Mouse (Mus musculus) kidney, postnatal 0 days (tissue): ENCODE data around the gene Ercc4. TPM values are rescaled to one million over a fixed set of nuclear protein-coding genes. Genes with fewer than 3 reads are reported as not detected.

ENCODE experiments used
- ATAC-seq: fragments of 200-750 bp; cut with Nextera tagmentation; replicated peaks from 2 replicates; pipeline ENCODE4 v1.8.0; 2017; ENCODE audit warnings: low read depth, moderate number of reproducible peaks, moderate TSS enrichment, moderate library complexity; ENCODE audit not compliant: low FRiP score
- DNase-seq: peaks from one replicate; pipeline ENCODE4 v3.0.0-alpha.2; 2016; ENCODE audit warnings: low spot score
- H3K27ac ChIP-seq: fragments of 300-500 bp; sonication (generic); 2 replicates; pipeline ENCODE4 v1.5.1; 2014; ENCODE audit warnings: mild to moderate bottlenecking
- H3K27me3 ChIP-seq: fragments of 300-500 bp; sonication (generic); 2 replicates; pipeline ENCODE4 v1.6.1; 2014; ENCODE audit warnings: low read length, mixed read lengths; ENCODE audit not compliant: insufficient read depth
- H3K36me3 ChIP-seq: fragments of 300-500 bp; sonication (generic); 2 replicates; pipeline ENCODE4 v1.6.1; 2014; ENCODE audit warnings: low read length, mixed read lengths; ENCODE audit not compliant: insufficient read depth
- H3K4me1 ChIP-seq: fragments of 300-500 bp; sonication (generic); replicated peaks from 2 replicates; pipeline ENCODE4 v1.6.1; 2014; ENCODE audit warnings: antibody characterized with exemption, low read length, mixed read lengths; ENCODE audit not compliant: insufficient read depth
- H3K4me2 ChIP-seq: fragments of 300-500 bp; sonication (generic); 2 replicates; pipeline ENCODE4 v1.6.1; 2014; ENCODE audit warnings: mild to moderate bottlenecking, low read length, moderate library complexity, mixed read lengths
- H3K4me3 ChIP-seq: fragments of 300-500 bp; sonication (generic); replicated peaks from 2 replicates; pipeline ENCODE4 v1.5.1; 2014; ENCODE audit warnings: low read depth, low read length
- H3K9ac ChIP-seq: fragments of 300-500 bp; sonication (generic); 2 replicates; pipeline ENCODE4 v1.6.1; 2014; ENCODE audit warnings: low read depth, low read length
- H3K9me3 ChIP-seq: fragments of 300-500 bp; sonication (generic); replicated peaks from 2 replicates; pipeline ENCODE4 v1.6.1; 2016; ENCODE audit warnings: low read length, inconsistent platforms, mixed read lengths
- CTCF ChIP-seq: IDR thresholded peaks from 2 replicates; pipeline ENCODE4 v1.5.1; 2016; ENCODE audit warnings: antibody characterized with exemption, low read depth, mild to moderate bottlenecking, moderate library complexity
- WGBS: fragments of 180-500 bp; shearing (Covaris S2); extraction: QIAGEN DNeasy Blood & Tissue Kit; methylation state at CpG from one replicate; pipeline ENCODE4 v1.1.7; 2014; 5-methylcytosine and 5-hydroxymethylcytosine counted together
- polyA plus RNA-seq: library from polyadenylated mRNA; unstranded; fragments of >200 nt; fragmentation: Nextera tagmentation; extraction: Ambion mirVana; gene quantifications from 2 replicates; pipeline ENCODE4 v1.2.1, GENCODE M21; 2015

Ercc4 gene
- polyA plus RNA-seq, 1 experiment from 2014 or later: 9.9 TPM

GRCm38 (mm10) chr16:13189430-13190107 is 80.1 kb downstream of the Ercc4 start:
- DNase-seq: peak; percentile 74

GRCm38 (mm10) chr16:13190471-13190870 is 81.0 kb downstream of the Ercc4 start:
- ATAC-seq (0 out of 2 replicates have a peak, but pooled peaks have one; percentile 47), DNase-seq (no peak)
- Histone ChIP-seq H3K4me3 (no peak overlapping the region), H3K27ac (no peak overlapping the region), H3K9me3 (no peaks in the 10 kb centered on the region), H3K4me2 (no peak overlapping the region), H3K4me1 (no peaks in the 10 kb centered on the region), H3K36me3 (no peaks in the 10 kb centered on the region), H3K9ac (no peak overlapping the region), H3K27me3 (no peaks in the 10 kb centered on the region)
- WGBS: 67% methylated on average over 5 of the region's 5 CpGs
- TF ChIP-seq CTCF: no peak

More at GRCm38 (mm10) chr16:13189430-13190107, 80.1 kb downstream of the Ercc4 start:
- peak; percentile 48 for ATAC-seq
- no peak for TF ChIP-seq CTCF
- H3K4me3 ChIP-seq: no peak overlapping the region
- H3K27ac ChIP-seq: 0 out of 2 replicates have a peak overlapping the region, but pooled peaks have one; percentile 25
- no peaks in the 10 kb centered on the region for H3K36me3 ChIP-seq
- no peaks in the 10 kb centered on the region for H3K4me1 ChIP-seq
- no peak overlapping the region for H3K9ac ChIP-seq
- WGBS: 24% methylated on average over 12 of the region's 12 CpGs
- no peaks in the 10 kb centered on the region for H3K27me3 ChIP-seq
- 0 out of 2 replicates have a peak overlapping the region, but pooled peaks have one; percentile 21 for H3K4me2 ChIP-seq
- H3K9me3 ChIP-seq: no peaks in the 10 kb centered on the region

DNA sequence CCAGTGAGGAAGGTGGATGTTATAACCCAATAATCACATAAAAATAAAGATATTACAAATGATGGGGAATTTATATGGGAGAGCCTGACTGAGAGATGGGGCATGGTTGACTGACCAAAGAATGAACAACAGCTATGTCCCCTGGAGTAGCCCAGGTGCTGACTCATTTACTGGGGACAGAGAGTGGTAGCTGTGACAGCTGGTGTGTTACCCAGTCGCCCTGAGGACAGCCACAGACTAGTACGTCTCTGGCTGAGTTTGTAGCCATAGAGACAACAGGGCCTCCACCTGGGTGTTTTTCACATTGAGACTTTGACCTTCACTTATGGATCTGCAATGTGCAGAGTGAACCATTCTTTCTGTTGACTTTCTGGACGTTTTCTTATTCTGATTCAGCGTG is 81.7 kb downstream of the Ercc4 start:
- H3K9ac ChIP-seq: no peak overlapping the region
- no peaks in the 10 kb centered on the region for H3K9me3 ChIP-seq
- DNase-seq (no peak), ATAC-seq (peak; percentile 79)
- H3K4me3 ChIP-seq: no peak overlapping the region
- no peak overlapping the region for H3K27ac ChIP-seq
- 58% methylated on average over 4 of the region's 4 CpGs for WGBS
- no peaks in the 10 kb centered on the region for H3K4me1 ChIP-seq
- no peak overlapping the region for H3K4me2 ChIP-seq
- TF ChIP-seq CTCF: no peak
- H3K36me3 ChIP-seq: no peaks in the 10 kb centered on the region
- no peaks in the 10 kb centered on the region for H3K27me3 ChIP-seq

DNA sequence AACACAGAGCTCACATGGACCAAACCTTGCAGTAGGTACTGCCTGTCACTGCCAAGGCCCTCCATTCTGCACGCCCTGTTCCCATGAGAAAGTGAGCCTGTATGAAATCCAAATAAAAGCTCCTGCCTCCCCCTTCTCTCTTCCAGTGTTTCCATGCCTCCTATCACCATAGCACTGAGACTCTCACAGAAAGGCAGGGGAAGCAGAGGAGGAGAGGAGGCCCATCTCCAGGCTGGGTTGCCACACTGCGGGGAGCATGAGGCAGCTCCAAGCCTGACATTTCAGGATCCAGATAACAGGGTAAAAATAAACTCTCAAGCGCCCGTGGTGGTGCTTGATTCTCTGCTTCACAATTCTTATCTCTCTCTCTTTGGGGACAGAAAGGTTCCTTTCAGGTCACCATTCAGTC is 84.2 kb downstream of the Ercc4 start:
- 78% methylated on average over 4 of the region's 4 CpGs for WGBS
- no peaks in the 10 kb centered on the region for H3K36me3 ChIP-seq
- H3K4me1 ChIP-seq: no peaks in the 10 kb centered on the region
- DNase-seq: no peak
- no peak overlapping the region for H3K4me3 ChIP-seq
- TF ChIP-seq CTCF: no peak
- H3K9me3 ChIP-seq: no peaks in the 10 kb centered on the region
- no peak overlapping the region for H3K4me2 ChIP-seq
- no peak overlapping the region for H3K9ac ChIP-seq
- no peaks in the 10 kb centered on the region for H3K27me3 ChIP-seq
- H3K27ac ChIP-seq: no peak overlapping the region
- no peak for ATAC-seq

DNA sequence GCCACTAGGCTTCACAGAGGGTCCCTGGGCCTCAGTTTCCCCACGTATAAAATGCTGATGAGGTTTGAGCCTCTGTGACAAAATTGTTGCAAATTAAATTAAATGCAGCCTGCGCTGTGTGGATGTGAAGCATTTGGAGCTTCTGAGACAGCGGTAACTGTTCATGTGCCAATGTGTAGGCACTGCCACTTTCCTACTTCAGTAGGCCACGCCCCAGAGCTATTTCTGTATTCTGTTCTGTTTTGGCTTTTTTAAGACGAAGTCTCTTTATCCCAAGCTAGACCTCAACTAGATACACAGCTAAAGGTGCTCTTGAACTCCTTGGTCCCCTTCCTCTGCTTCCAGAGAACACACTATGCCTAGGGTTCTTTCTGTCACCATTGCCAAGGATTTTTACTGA is 85.4 kb downstream of the Ercc4 start:
- WGBS: 90% methylated on average over 5 of the region's 5 CpGs
- H3K27me3 ChIP-seq: no peaks in the 10 kb centered on the region
- H3K4me3 ChIP-seq: no peak overlapping the region
- no peak for TF ChIP-seq CTCF
- ATAC-seq (no peak), DNase-seq (no peak)
- H3K4me1 ChIP-seq: no peaks in the 10 kb centered on the region
- no peaks in the 10 kb centered on the region for H3K9me3 ChIP-seq
- no peaks in the 10 kb centered on the region for H3K36me3 ChIP-seq
- H3K9ac ChIP-seq: no peak overlapping the region
- H3K27ac ChIP-seq: no peak overlapping the region
- no peak overlapping the region for H3K4me2 ChIP-seq

GRCm38 (mm10) chr16:13196626-13197025 is 87.1 kb downstream of the Ercc4 start:
- Histone ChIP-seq H3K4me1 (no peaks in the 10 kb centered on the region), H3K9me3 (no peaks in the 10 kb centered on the region), H3K27ac (no peak overlapping the region), H3K4me3 (no peak overlapping the region), H3K27me3 (no peaks in the 10 kb centered on the region), H3K4me2 (no peak overlapping the region), H3K36me3 (no peaks in the 10 kb centered on the region), H3K9ac (no peak overlapping the region)
- DNase-seq: peak; percentile 23
- no peak for TF ChIP-seq CTCF
- WGBS: 63% methylated on average over 5 of the region's 5 CpGs
- ATAC-seq: no peak

GRCm38 (mm10) chr16:13197293-13197692 is 87.8 kb downstream of the Ercc4 start:
- ATAC-seq: no peak
- H3K4me2 ChIP-seq: no peak overlapping the region
- H3K4me1 ChIP-seq: no peaks in the 10 kb centered on the region
- WGBS: 46% methylated on average over 5 of the region's 5 CpGs
- no peaks in the 10 kb centered on the region for H3K36me3 ChIP-seq
- no peaks in the 10 kb centered on the region for H3K27me3 ChIP-seq
- no peak overlapping the region for H3K4me3 ChIP-seq
- no peaks in the 10 kb centered on the region for H3K9me3 ChIP-seq
- H3K9ac ChIP-seq: no peak overlapping the region
- TF ChIP-seq CTCF: no peak
- DNase-seq: no peak
- H3K27ac ChIP-seq: 0 out of 2 replicates have a peak overlapping the region, but pooled peaks have one; percentile 19
